In the genomic region with DNA sequence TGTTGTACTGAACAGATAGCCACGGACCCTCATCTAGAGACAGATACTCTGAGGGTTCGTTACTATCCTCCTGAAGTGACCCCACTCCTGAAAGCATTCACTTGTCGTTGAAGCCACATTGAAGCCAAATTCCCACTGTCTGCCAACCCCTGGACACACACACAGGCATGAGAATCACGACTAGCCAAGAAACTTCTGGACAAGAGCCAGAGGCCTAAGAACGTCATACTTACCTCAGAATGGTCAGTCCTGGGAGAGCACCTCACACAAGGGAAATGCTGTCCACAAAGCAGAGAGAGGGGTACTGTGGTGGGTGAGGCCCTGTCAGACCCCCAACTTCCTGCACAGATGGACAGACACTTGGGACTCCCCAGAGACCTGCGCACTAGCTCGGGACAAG, we compare ENCODE assay signal across 16 mouse cellular contexts. TPM values are rescaled to one million over a fixed set of nuclear protein-coding genes. Genes with fewer than 3 reads are reported as not detected.
DNase-seq lines count a peak whose midpoint lies in the region; ATAC-seq and TF ChIP-seq lines count a peak whose summit lies in the region.
"Had no signal": no experiment of that assay in that cellular context is flagged by ENCODE, and none has a peak within 500 bp of the region (broad histone marks: within the 10 kb centered on the region; RNA-seq: fewer than 3 reads in every experiment).

No protein-coding gene starts in this region.

- peaks cover 19% of the 10 kb centered on the region for H3K4me1 ChIP-seq in liver, adult 2 months (ENCODE audit: control insufficient read depth, insufficient read depth, low read length)
- H3K4me1 ChIP-seq in liver, embryonic 11.5 days (replicated peaks; ENCODE audit: control insufficient read depth, insufficient read depth, low read length): peaks cover 40% of the 10 kb centered on the region
- peaks cover 46% of the 10 kb centered on the region for H3K4me1 ChIP-seq in hindbrain, embryonic 13.5 days (replicated peaks)
- peaks cover 77% of the 10 kb centered on the region for H3K4me1 ChIP-seq in liver, embryonic 13.5 days (replicated peaks)

- no peaks in the 10 kb centered on the region for H3K36me3 ChIP-seq in liver, adult 2 months (ENCODE audit: control insufficient read depth, insufficient read depth, low read length)
- peaks cover 6% of the 10 kb centered on the region; the same call in 1 of the 2 replicates for H3K36me3 ChIP-seq in liver, embryonic 11.5 days (ENCODE audit: control insufficient read depth, insufficient read depth, low read length)
- peaks cover 7% of the 10 kb centered on the region; the same call in 1 of the 2 replicates for H3K36me3 ChIP-seq in hindbrain, embryonic 13.5 days
- H3K36me3 ChIP-seq in liver, embryonic 13.5 days: peaks cover 78% of the 10 kb centered on the region

- DNase-seq in cerebellum, postnatal 10 days: peak; percentile 66 to 69
- no peak for DNase-seq in cerebellum, postnatal 4 days (ENCODE audit: low spot score in 2 of 2)
- DNase-seq in liver, adult 2 months (ENCODE audit: extremely low read depth, low read depth, low spot score): peak; percentile 79
- no peak for DNase-seq in liver, embryonic 11.5 days (ENCODE audit: low spot score)
- no peak for DNase-seq in liver, embryonic 13.5 days
- no peak for DNase-seq in urinary bladder, postnatal 25 days (ENCODE audit: low spot score)
- DNase-seq in layer of hippocampus, postnatal 25 days (ENCODE audit: extremely low spot score in 1 of 2, low spot score in 1 of 2): no peak

- H3K9me3 ChIP-seq in liver, embryonic 11.5 days (ENCODE audit: control insufficient read depth, low read length): no peaks in the 10 kb centered on the region
- H3K9me3 ChIP-seq in hindbrain, embryonic 13.5 days: no peaks in the 10 kb centered on the region
- H3K9me3 ChIP-seq in liver, embryonic 13.5 days (replicated peaks): no peaks in the 10 kb centered on the region

- H3K27ac ChIP-seq in liver, adult 2 months (replicated peaks; ENCODE audit: insufficient read depth, low read depth, low read length): peak overlapping the region; percentile 68
- H3K27ac ChIP-seq in liver, embryonic 11.5 days (ENCODE audit: low read depth, low read length): no peak overlapping the region
- no peak overlapping the region for H3K27ac ChIP-seq in hindbrain, embryonic 13.5 days
- peak overlapping the region; percentile 100 for H3K27ac ChIP-seq in liver, embryonic 13.5 days

- no peak overlapping the region for H3K4me2 ChIP-seq in liver, embryonic 11.5 days
- no peak overlapping the region for H3K4me2 ChIP-seq in hindbrain, embryonic 13.5 days
- peak overlapping the region; percentile 42 for H3K4me2 ChIP-seq in liver, embryonic 13.5 days

- H3K79me2 ChIP-seq in liver, adult 2 months (ENCODE audit: control insufficient read depth, insufficient read depth, low read length): no peaks in the 10 kb centered on the region

- 41% methylated on average over 7 of the region's 7 CpGs for WGBS in liver, adult 2 months
- 85% methylated on average over 7 of the region's 7 CpGs for WGBS in liver, embryonic 11.5 days
- 68% methylated on average over 7 of the region's 7 CpGs for WGBS in hindbrain, embryonic 13.5 days
- 83% methylated on average over 7 of the region's 7 CpGs for WGBS in liver, embryonic 13.5 days (ENCODE audit: insufficient replicate concordance)

- H3K27me3 ChIP-seq in liver, adult 2 months (ENCODE audit: control insufficient read depth, insufficient read depth, low read length): no peaks in the 10 kb centered on the region
- H3K27me3 ChIP-seq in liver, embryonic 11.5 days (replicated peaks; ENCODE audit: control insufficient read depth, insufficient read depth, low read length): no peaks in the 10 kb centered on the region
- H3K27me3 ChIP-seq in hindbrain, embryonic 13.5 days: no peaks in the 10 kb centered on the region
- no peaks in the 10 kb centered on the region for H3K27me3 ChIP-seq in liver, embryonic 13.5 days

- H3K4me3 ChIP-seq in liver, adult 2 months (ENCODE audit: insufficient read depth, low read depth, low read length): no peak overlapping the region
- no peak overlapping the region for H3K4me3 ChIP-seq in liver, embryonic 11.5 days (ENCODE audit: low read depth, low read length)
- H3K4me3 ChIP-seq in hindbrain, embryonic 13.5 days: no peak overlapping the region
- no peak overlapping the region for H3K4me3 ChIP-seq in liver, embryonic 13.5 days (replicated peaks)
- H3K4me3 ChIP-seq: erythroblast, embryonic 14.5 days had no signal

- no peak for ATAC-seq in liver, embryonic 11.5 days (replicated peaks; ENCODE audit: low FRiP score)
- ATAC-seq in hindbrain, embryonic 13.5 days (ENCODE audit: low FRiP score): no peak
- no peak for ATAC-seq in liver, embryonic 13.5 days (ENCODE audit: low read depth)

- no peak for TF ChIP-seq CTCF in liver, adult 2 months (IDR thresholded peaks at IDR 0.05; ENCODE audit: low read depth, low read length)

- peak overlapping the region; percentile 26; the same call in 1 of the 2 replicates for H3K9ac ChIP-seq in liver, adult 2 months (ENCODE audit: low read depth, low read length)
- no peak overlapping the region for H3K9ac ChIP-seq in liver, embryonic 11.5 days (ENCODE audit: low read depth, low read length)
- H3K9ac ChIP-seq in hindbrain, embryonic 13.5 days: peak overlapping the region; percentile 53; the same call in 1 of the 2 replicates
- H3K9ac ChIP-seq in liver, embryonic 13.5 days: 0 out of 2 replicates have a peak overlapping the region, but pooled peaks have one; percentile 26

- no peak for TF ChIP-seq POLR2A in liver, adult 2 months (IDR thresholded peaks at IDR 0.05; ENCODE audit: extremely low read depth, insufficient read depth, low read length)

RNA-seq across cellular contexts. Expression of gene Slc7a5, which starts 11.6 kb away (rescaled TPM):
- 1.1 and 1.9 TPM in 2 replicates for total RNA-seq in liver, adult 2 months (2014; rRNA removed)
- 2.3 and 4.5 TPM in 2 replicates for polyA plus RNA-seq in liver, adult 2 months (2012; rRNA removed)
- 58.2 and 61.5 TPM in 2 replicates for polyA plus RNA-seq in liver, embryonic 11.5 days (2014; fragmentation: Nextera tagmentation; extraction: Ambion mirVana)
- polyA plus RNA-seq in hindbrain, embryonic 13.5 days (2015; fragmentation: Nextera tagmentation; extraction: Ambion mirVana): 37.9 and 39.7 TPM in 2 replicates
- polyA plus RNA-seq in liver, embryonic 13.5 days (2015; fragmentation: Nextera tagmentation; extraction: Ambion mirVana): 32.2 and 37.5 TPM in 2 replicates
- 10 to 100 TPM; 66.6 to 75.5 TPM for total RNA-seq in layer of hippocampus, postnatal 25 days (2021)

RNA-seq across cellular contexts. Expression of gene Car5a, which starts 48.8 kb away (rescaled TPM):
- total RNA-seq in liver, adult 2 months (2014; rRNA removed): 90.5 and 92.0 TPM in 2 replicates
- polyA plus RNA-seq in liver, adult 2 months (2012; rRNA removed): 203 and 352 TPM in 2 replicates
- 0.55 and 0.66 TPM in 2 replicates for polyA plus RNA-seq in liver, embryonic 11.5 days (2014; fragmentation: Nextera tagmentation; extraction: Ambion mirVana)
- 0.19 and 0.43 TPM in 2 replicates for polyA plus RNA-seq in hindbrain, embryonic 13.5 days (2015; fragmentation: Nextera tagmentation; extraction: Ambion mirVana)
- polyA plus RNA-seq in liver, embryonic 13.5 days (2015; fragmentation: Nextera tagmentation; extraction: Ambion mirVana): 0.88 and 1.1 TPM in 2 replicates
- total RNA-seq in layer of hippocampus, postnatal 25 days (2021): not detected
- total RNA-seq: adrenal gland, adult 18-20 months; layer of hippocampus, postnatal 14 days; neutrophil, adult 5-6 weeks had no signal
- polyA plus RNA-seq: heart, postnatal 0 days; intestine, embryonic 14.5 days; limb, embryonic 11.5 days; urinary bladder, adult 2 months had no signal

RNA-seq across cellular contexts. Expression of gene Banp, which starts 53.6 kb away (rescaled TPM):
- total RNA-seq in liver, adult 2 months (2014; rRNA removed): 9.8 and 19.7 TPM in 2 replicates
- polyA plus RNA-seq in liver, adult 2 months (2012; rRNA removed): 24.5 and 38.2 TPM in 2 replicates
- polyA plus RNA-seq in liver, embryonic 11.5 days (2014; fragmentation: Nextera tagmentation; extraction: Ambion mirVana): 40.2 and 47.4 TPM in 2 replicates
- 50.3 and 59.0 TPM in 2 replicates for polyA plus RNA-seq in hindbrain, embryonic 13.5 days (2015; fragmentation: Nextera tagmentation; extraction: Ambion mirVana)
- 14.5 and 18.1 TPM in 2 replicates for polyA plus RNA-seq in liver, embryonic 13.5 days (2015; fragmentation: Nextera tagmentation; extraction: Ambion mirVana)
- 10 to 100 TPM; 39.4 to 41.7 TPM for total RNA-seq in layer of hippocampus, postnatal 25 days (2021)

Comparison
In these comparisons a context has a peak if more than half of its experiments do, and no peak if none do; other contexts are left out.
1. DNase-seq: peak in cerebellum, postnatal 10 days (2 of 2) and liver, adult 2 months (single experiment); none in cerebellum, postnatal 4 days (0 of 2), liver, embryonic 11.5 days (single experiment), liver, embryonic 13.5 days (single experiment), urinary bladder, postnatal 25 days (single experiment) and layer of hippocampus, postnatal 25 days (0 of 2).
2. H3K27ac ChIP-seq: peak in liver, adult 2 months (single experiment) and liver, embryonic 13.5 days (single experiment); none in liver, embryonic 11.5 days (single experiment) and hindbrain, embryonic 13.5 days (single experiment).
3. RNA of gene Car5a, which starts 48.8 kb away (polyA plus RNA-seq): 203 to 352 TPM in liver, adult 2 months; 0.88 to 1.1 TPM in liver, embryonic 13.5 days, 0.55 to 0.66 TPM in liver, embryonic 11.5 days and 0.19 to 0.43 TPM in hindbrain, embryonic 13.5 days; every median in the first group is over 10 times any median in the second.